Mouse (Mus musculus): ENCODE results near the gene Tango6.

Gene Tango6

GRCm38 (mm10) chr8:106818626-106819515, 136.0 kb downstream of the Tango6 start:
- DNase-seq, result no peak

DNA sequence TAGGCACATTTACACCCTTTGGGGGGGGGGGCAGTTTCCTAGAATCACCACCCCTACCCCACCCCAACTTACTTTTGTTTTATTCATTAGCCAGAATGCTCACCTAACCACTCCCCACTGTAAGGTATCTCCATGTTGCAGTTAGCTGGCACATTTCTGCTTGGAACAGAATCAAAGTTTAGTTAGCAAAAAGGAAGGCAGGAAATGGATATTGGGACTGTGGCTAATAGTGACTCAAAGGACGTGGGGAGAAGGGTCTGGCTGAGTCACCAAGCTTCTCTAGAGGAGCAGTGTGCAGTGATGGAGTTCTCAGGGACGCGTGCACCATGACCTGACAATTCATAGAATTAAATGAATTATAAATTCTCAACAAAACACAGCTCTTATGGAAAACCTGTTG, 136.7 kb downstream of the Tango6 start:
- no peak for DNase-seq

GRCm38 (mm10) chr8:106820553-106821515, 138.0 kb downstream of the Tango6 start:
- DNase-seq, result no peak

DNA sequence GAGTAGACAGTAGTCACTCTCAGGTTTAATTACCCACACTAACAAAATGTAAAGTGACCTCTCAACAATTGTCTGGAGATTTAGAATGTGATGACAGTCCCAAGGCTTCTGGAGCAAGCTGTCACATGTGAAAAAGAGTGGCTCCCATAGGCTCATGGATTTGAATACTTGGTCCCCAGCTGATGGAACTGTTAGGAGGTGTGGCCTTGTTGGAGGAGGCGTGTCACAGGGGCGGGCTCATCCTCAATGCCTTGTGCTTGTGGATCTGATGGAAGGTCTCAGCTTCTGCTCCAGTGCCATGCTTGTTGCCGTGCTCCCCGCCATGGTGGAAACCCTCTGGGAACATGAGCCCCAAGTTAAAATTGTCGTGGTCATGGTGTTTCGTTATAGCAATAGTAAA, 146.1 kb downstream of the Tango6 start:
- no peak for DNase-seq

DNA sequence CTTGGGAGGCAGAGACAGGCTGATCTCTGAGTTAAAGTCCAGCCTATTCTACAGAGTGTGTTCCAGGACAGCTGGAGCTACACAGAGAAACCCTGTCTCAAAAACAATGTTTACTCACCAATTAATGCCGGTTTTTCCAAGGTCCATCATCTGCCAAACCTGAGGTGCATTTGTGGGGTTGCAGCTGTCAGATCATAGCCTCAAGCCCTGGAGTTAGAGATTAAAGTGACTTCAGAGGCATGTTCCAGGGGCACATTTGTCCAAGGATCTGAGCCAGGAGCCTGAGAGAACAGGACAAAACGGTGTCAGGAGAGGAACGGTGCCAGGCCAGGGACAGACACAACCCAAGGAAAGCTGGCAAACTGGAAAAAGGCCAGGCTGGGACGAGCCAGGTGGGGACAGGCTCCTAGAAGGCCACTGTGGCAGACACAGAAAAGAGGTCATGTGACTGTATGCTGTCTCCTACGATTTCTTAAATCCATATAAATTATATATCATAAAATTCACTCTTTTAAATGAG, 146.7 kb downstream of the Tango6 start:
- DNase-seq, result peak; percentile 84

DNA sequence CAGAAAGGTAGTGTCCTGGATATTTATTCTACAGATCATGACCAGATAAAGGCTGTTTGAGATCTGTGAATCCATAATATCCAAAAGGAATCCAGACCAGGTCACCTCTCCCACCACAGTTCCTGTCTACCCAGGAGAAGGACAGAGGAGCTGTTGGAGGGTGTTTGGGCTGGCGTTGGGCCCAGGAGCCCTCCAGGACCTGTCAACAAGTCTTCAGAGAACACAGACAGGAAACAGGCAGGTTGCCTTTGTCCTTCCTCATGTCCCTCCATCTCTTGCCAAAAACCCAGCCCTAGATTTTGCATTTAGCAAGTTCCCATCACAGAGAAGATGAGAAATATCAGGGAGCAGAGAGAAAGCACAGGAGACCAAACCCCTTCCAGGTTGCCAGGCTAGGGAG, 152.0 kb downstream of the Tango6 start:
- DNase-seq, result no peak

DNA sequence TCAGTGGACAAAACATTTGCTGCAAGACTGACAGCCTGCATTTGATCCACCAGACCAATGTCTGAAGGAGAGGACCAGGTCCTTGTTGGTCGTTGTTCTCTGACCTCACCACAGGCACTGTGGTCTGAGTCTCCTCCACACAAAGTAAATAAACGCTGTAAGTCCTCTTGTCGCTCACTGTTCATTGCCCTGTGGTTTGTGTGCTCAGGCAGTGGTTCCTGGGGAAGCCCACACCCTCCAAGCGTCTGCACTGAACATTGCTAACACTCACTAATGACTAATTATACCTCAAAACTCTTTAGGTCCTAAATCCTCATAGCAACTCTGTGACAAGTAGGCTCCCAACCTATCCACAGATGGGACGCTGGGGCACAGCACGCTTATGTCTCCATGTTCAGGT, 153.7 kb downstream of the Tango6 start:
- DNase-seq, result no peak

DNA sequence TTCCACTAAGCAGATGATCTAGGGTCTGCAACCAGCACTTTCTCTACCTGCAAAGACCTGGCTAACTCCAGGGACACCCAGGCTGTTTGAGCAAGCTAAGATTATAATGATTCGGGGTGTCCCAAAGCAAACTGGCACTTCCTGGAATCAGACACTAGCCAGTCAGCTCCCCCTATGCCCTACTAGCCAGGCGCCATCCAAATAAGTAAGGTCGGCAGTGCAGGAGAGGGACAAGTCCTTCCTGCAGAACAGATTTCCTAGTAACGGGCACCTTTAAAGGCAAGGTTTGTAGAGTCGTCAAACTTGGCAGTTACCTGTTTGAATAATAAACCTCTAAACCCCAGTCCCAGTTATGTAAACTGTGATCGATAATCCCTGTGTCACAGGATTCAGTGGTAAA, 155.9 kb downstream of the Tango6 start:
- no peak for DNase-seq

- no peak for DNase-seq
Measured at GRCm38 (mm10) chr8:106839209-106840001, 156.5 kb downstream of the Tango6 start.

- DNase-seq, result no peak
Measured at GRCm38 (mm10) chr8:106850034-106850433, 167.2 kb downstream of the Tango6 start.

DNA sequence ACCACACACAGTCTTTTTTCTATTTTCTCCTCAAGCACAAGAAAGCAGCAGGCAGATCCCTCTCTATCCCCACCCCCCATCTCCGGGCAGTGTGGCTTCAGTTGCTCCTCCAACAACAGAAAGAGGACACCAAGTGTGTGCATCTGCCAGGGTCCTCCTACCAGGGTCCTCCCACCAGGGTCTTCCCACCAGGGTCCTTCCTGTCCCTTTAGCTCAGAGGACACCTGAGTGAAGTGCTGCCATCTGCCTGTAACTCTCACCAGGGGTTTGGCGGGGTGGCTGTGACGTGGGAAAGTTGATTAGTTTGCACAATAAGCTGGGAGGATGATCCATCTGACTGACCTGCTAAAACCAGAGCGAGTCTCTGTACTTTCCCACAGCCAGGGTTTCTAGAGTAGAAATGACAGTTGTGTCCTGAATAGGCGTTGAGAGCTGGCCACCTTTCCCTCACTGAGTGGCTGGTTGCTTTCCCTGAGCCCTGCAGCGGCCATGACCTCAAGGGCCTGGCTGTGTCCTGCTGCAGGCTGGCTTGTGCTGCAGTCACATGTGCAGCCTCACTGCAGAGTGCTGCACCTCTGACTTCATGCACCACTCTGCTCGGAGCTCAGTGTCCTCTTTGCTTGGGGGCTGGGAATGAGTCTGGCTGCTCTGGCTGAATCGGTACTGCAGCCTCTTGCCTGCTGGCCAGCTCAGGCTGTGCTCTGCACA, 171.8 kb downstream of the Tango6 start:
- DNase-seq, result no peak

DNA sequence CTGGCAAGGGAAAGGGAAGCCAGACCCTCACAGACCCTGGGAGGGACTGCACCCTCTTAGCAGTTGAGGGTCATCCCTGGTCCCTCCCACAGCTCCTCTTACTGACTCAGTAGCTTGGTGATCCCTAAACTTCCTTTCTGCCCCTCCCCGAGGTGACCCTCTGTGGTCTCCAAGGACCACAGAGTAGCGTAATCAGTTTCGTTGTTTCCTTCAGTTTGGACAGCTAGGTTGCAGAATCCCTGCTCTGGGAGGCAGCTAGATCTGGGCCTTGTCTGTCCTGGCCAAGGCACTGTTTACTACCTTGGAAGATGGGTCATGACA, 172.3 kb downstream of the Tango6 start:
- DNase-seq, result no peak

DNA sequence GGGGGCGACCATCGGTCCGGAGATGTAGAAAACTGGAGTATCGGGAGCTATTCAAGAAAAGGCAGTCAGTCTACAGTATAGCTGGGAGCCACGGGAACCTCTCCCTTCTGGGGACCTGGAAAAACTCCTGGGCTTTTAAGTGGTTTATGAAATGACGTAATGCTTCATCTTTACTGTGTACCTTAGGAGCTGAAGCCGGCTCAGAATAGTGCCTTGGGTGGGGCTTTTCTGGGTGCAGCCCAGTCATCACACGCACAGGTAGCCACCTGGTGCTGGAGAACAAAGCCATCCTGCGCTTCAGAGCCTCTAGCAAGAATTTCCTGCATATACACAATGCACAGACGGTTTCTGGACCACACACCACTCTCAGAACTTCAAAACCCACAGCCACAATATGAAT, 180.0 kb downstream of the Tango6 start:
- no peak for DNase-seq

- peak; percentile 47 for DNase-seq
Measured at GRCm38 (mm10) chr8:106865354-106865753, 182.5 kb downstream of the Tango6 start.

GRCm38 (mm10) chr8:106870051-106870450, 187.2 kb downstream of the Tango6 start, which contains the start of gene Has3:
Gene Has3, plus strand, starts transcription at chr8:106870242.
- DNase-seq, result no peak

- DNase-seq, result no peak
Measured at GRCm38 (mm10) chr8:106870537-106871327, 187.9 kb downstream of the Tango6 start.

GRCm38 (mm10) chr8:106871328-106871926, 188.6 kb downstream of the Tango6 start:
- DNase-seq, result no peak

DNA sequence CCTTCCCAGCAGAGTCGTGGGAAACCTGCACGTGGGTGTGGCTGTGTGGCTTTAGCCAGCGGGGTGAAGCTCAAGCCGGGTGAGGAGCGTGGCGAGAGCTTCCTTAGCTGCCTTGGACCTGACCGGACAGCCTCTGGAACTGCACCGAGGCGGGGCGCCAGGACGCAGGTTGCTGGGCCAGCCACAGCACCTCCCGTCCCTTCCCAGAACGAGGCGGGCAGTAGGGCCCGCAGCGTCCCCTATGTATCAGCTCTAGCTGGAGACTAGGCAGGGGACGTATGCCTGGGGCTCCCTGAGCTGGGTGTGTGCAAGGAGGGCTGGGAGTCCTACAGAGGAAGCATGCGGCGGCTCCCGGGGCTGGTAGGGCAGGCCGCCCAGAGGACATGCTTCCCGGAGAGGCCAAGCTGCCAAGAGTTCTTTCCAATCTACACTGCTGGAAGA, 189.1 kb downstream of the Tango6 start:
- peak; percentile 49 for DNase-seq

DNA sequence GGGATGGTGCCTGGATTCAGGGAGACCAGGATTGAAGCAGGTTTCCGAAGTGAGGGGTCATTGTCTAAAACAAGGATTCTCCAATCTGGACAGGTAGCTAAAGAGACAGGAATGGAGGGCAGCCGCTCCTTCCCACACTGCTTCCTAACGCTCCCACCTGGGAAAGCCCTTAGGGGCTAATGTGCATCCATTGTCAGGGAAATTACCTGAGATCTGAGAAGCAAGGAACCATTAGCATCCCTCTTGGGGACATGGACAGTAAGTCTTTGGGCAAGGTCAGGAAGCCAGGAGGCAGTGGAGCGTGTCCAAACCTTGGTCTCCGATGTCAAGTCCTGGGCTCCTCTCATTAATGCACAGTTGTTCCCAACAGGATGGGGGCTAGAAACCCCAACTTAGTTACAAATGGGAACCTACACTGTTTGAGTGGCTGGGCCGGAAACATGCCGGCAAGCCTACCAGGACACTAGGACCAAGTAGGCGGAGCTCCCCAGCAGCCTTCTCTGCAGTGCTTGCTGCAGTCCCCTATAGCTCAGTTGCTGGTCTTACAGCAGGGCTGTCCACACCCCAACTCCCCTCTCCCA, 189.7 kb downstream of the Tango6 start:
- DNase-seq, result no peak

- DNase-seq, result no peak
Measured at GRCm38 (mm10) chr8:106880121-106880707, 197.3 kb downstream of the Tango6 start.

Measured in cerebellum, adult 9-10 months (tissue).